Mouse (Mus musculus) stomach, postnatal 0 days (tissue): ENCODE measurements around the gene Rps3a1.

Source experiments
- CTCF ChIP-seq: IDR thresholded peaks from 2 replicates; pipeline ENCODE4 v1.5.1; 2016; ENCODE audit warnings: antibody characterized with exemption, low read depth, mild to moderate bottlenecking, moderate library complexity
- EP300 ChIP-seq: optimal IDR thresholded peaks from 2 replicates; pipeline ENCODE3; 2016; ENCODE audit warnings: antibody characterized with exemption

GRCm38 (mm10) chr3:86141366-86141765 lies 1.1 kb downstream of the Rps3a1 start:
- TF ChIP-seq CTCF (no peak), EP300 (no peak)
